Mouse (Mus musculus) forebrain, embryonic 15.5 days (tissue): ENCODE measurements around the gene Aqp1. TPM values are rescaled to one million over a fixed set of nuclear protein-coding genes. Genes with fewer than 3 reads are reported as not detected.

Source experiments
- ATAC-seq: fragments of 200-750 bp; cut with Nextera tagmentation; replicated peaks from 2 replicates; pipeline ENCODE4 v1.8.0; 2017; ENCODE audit warnings: mild to moderate bottlenecking, moderate TSS enrichment, moderate library complexity
- H3K27ac ChIP-seq: fragments of 300-500 bp; sonication (generic); replicated peaks from 2 replicates; pipeline ENCODE4 v1.5.1; 2015; ENCODE audit warnings: mild to moderate bottlenecking, inconsistent platforms
- H3K27me3 ChIP-seq: fragments of 300-500 bp; sonication (generic); 2 replicates; pipeline ENCODE4 v1.6.1; 2015; ENCODE audit warnings: inconsistent platforms
- H3K36me3 ChIP-seq: fragments of 300-500 bp; sonication (generic); 2 replicates; pipeline ENCODE4 v1.6.1; 2015; ENCODE audit warnings: mild to moderate bottlenecking, inconsistent platforms
- H3K4me1 ChIP-seq: fragments of 300-500 bp; sonication (generic); 2 replicates; pipeline ENCODE4 v1.6.1; 2015; ENCODE audit warnings: inconsistent platforms
- H3K4me2 ChIP-seq: fragments of 300-500 bp; sonication (generic); replicated peaks from 2 replicates; pipeline ENCODE4 v1.6.1; 2015; ENCODE audit warnings: mild to moderate bottlenecking, inconsistent platforms
- H3K4me3 ChIP-seq: fragments of 300-500 bp; sonication (generic); 2 replicates; pipeline ENCODE4 v1.5.1; 2015; ENCODE audit warnings: mild to moderate bottlenecking, inconsistent platforms
- H3K9ac ChIP-seq: fragments of 300-500 bp; sonication (generic); replicated peaks from 2 replicates; pipeline ENCODE4 v1.6.1; 2015; ENCODE audit warnings: mild to moderate bottlenecking, inconsistent platforms
- H3K9me3 ChIP-seq: fragments of 300-500 bp; sonication (generic); 2 replicates; pipeline ENCODE4 v1.6.1; 2016; ENCODE audit warnings: inconsistent platforms
- WGBS: fragments of 180-500 bp; shearing (Covaris S2); methylation state at CpG from one replicate; pipeline ENCODE4 v1.1.7; 2015; ENCODE audit warnings: mixed read lengths; 5-methylcytosine and 5-hydroxymethylcytosine counted together
- polyA plus RNA-seq: library from polyadenylated mRNA; unstranded; fragments of >200 nt; fragmentation: Nextera tagmentation; extraction: Ambion mirVana; gene quantifications from 2 replicates; pipeline ENCODE4 v1.2.1, GENCODE M21; 2015

Aqp1 gene
- polyA plus RNA-seq, 1 experiment from 2014 or later: 12.2 TPM

DNA sequence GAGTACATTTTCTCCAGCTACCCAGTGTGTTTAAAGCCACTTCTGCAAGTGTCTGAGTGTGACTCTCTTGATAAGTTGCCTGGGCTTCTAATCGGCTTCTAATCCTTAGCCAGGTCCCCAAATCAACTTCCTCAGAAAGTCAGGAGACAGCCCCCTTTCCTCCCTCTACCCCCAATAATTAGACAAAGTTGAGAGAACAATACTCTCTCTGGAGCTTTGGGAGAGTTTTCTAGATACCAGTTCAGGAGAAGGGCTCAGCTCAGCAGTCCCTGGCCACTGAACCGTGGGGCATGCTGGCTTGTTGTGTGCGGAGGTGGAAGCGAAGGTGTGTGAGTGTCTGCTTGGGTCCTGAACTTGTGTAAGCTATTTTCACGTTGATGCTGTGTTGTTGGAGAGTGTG is 1.0 kb downstream of the Aqp1 start:
- 84% methylated on average over 5 of the region's 5 CpGs for WGBS
- Histone ChIP-seq H3K9me3 (no peaks in the 10 kb centered on the region), H3K4me3 (no peak overlapping the region), H3K9ac (no peak overlapping the region), H3K4me1 (peaks cover 23% of the 10 kb centered on the region), H3K36me3 (no peaks in the 10 kb centered on the region), H3K27me3 (no peaks in the 10 kb centered on the region), H3K4me2 (no peak overlapping the region), H3K27ac (no peak overlapping the region)
- ATAC-seq: no peak

DNA sequence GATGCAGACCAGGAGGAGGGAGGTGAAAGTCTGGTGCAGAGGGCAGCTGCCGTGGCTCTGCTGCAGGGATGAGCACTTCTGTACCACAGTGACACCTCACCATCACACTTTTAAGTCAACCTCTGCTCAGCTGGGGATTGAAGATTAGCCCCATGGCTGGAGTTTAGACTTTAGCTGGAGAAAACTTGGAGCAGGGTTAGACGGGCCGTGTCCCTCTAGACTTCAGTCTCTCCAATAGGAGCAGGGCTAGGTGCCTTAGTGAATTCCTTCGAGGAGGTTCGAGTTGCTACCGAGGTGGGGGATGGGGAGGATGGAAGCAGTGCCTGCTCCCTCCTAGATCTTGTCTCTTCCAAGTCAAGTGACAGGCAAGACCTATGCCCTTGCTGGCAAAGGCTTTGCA is 1.8 kb downstream of the Aqp1 start:
- no peak for ATAC-seq
- H3K9ac ChIP-seq: no peak overlapping the region
- no peaks in the 10 kb centered on the region for H3K9me3 ChIP-seq
- H3K36me3 ChIP-seq: no peaks in the 10 kb centered on the region
- WGBS: 59% methylated on average over 6 of the region's 6 CpGs
- H3K4me1 ChIP-seq: peaks cover 18% of the 10 kb centered on the region
- no peak overlapping the region for H3K27ac ChIP-seq
- H3K27me3 ChIP-seq: no peaks in the 10 kb centered on the region
- H3K4me2 ChIP-seq: no peak overlapping the region
- no peak overlapping the region for H3K4me3 ChIP-seq

DNA sequence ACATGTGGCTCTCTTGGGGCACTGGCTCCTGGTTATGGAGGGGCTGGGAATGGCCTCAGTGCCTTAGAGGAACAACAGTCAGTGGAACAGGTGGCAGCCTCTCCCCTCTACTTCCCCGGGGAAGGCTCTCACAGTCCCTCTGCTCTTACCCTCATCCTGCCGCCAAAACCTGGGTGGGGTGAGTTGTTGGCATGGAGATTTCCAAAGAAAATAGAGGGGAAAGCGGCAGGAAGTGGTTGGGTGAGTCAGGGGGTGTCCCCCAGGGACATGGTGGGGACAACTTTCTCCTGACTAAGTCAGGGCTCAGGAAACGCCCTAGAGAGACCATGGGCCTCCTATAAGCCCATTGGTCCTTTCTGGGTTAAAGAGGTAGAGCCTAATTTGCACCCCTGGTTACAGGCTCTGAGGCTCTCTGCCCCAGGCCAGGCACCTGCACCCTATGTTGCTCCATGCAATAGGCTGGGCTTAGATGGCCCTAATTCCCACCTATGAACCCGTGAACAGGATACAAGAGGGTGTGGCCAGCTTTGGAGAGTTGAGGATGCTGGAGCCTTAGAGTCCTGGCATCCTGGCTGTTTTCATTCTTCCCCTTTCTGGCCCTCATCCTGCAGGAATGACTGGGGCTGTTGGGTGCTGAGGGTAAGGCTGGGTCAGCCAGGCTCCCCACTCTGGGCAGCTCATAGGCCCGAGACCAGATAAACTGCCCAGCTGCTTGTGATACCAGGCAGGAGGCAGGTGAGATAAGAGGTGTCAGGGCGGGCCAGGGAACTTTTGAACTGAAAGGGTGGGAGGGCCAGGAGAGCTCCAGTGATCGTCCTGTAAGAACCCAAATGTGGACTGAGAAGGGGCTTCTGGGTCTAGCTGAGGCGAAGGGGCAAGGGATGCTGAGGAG is 2.9 kb downstream of the Aqp1 start:
- H3K4me3 ChIP-seq: no peak overlapping the region
- H3K4me2 ChIP-seq: no peak overlapping the region
- H3K27ac ChIP-seq: no peak overlapping the region
- peaks cover 14% of the 10 kb centered on the region for H3K4me1 ChIP-seq
- no peaks in the 10 kb centered on the region for H3K9me3 ChIP-seq
- no peaks in the 10 kb centered on the region for H3K27me3 ChIP-seq
- WGBS: 82% methylated on average over 9 of the region's 9 CpGs
- no peaks in the 10 kb centered on the region for H3K36me3 ChIP-seq
- no peak overlapping the region for H3K9ac ChIP-seq
- no peak for ATAC-seq

DNA sequence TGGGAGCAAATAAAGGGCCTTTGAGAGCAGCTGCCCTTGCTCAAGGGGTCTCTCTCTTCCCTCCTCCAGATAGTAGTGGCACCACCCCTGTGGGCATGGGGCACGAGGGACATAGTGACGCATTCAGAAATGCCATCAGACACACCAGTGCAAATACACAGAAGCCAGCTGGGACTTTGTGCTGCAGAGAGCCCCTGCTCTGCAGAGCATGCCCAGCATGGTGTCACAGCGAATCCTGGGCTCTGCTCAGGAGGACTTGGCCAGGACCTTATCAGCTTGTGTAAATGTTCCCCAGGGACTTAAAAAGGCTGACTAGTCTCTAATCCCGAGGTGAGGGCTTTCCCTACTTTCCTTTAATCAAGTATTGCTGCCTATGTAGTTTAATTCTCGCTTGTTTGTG is 5.5 kb downstream of the Aqp1 start:
- no peak overlapping the region for H3K4me3 ChIP-seq
- H3K9ac ChIP-seq: no peak overlapping the region
- H3K27me3 ChIP-seq: no peaks in the 10 kb centered on the region
- no peak for ATAC-seq
- no peaks in the 10 kb centered on the region for H3K9me3 ChIP-seq
- H3K4me2 ChIP-seq: no peak overlapping the region
- H3K36me3 ChIP-seq: no peaks in the 10 kb centered on the region
- 27% methylated on average over 5 of the region's 5 CpGs for WGBS
- no peak overlapping the region for H3K27ac ChIP-seq
- H3K4me1 ChIP-seq: peaks cover 4% of the 10 kb centered on the region; the same call in 1 of the 2 replicates

DNA sequence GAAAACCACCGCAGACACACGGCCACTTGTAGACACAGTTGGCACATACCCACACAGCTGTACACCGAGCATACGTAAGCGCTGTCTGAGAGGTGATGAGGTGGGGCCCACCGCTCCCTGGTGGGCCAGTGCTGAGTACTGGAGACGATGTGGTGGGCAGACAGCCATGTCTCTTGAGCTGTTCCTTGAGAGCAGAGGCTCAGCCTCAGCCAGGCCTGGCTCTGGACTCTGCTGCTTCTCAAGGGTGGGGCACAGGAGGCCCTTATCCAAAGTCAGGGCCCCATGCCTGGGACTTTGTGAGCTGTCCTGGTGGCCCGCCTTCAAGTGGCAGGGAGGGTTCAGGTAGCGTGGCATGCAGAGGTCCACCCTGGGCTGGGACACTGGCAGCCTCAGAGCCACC is 6.1 kb downstream of the Aqp1 start:
- Histone ChIP-seq H3K27ac (no peak overlapping the region), H3K4me3 (no peak overlapping the region), H3K4me1 (peaks cover 4% of the 10 kb centered on the region; the same call in 1 of the 2 replicates), H3K9me3 (no peaks in the 10 kb centered on the region), H3K27me3 (no peaks in the 10 kb centered on the region), H3K36me3 (no peaks in the 10 kb centered on the region), H3K4me2 (no peak overlapping the region), H3K9ac (no peak overlapping the region)
- WGBS: 60% methylated on average over 9 of the region's 9 CpGs
- ATAC-seq: 0 out of 2 replicates have a peak, but pooled peaks have one; percentile 27

DNA sequence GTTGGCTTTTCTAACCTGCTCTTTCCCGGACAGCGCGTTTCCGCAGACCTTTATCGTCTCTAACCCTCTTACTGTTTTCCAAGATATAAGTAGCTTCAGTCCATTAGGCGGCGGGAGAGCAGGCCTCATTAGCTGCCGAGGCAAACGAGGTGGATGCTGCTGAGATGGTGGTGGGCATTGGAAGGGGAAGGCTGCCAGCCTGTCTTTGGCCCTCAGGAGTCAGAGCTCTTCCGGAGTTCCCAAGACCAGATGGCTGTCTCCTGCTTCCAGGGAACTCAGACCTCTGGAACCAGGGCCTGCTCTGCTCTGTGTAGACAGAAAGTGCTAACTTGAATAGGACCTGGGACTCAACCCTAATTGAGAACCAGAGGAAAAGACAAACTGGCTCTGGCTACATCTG is 7.2 kb downstream of the Aqp1 start:
- WGBS: 71% methylated on average over 10 of the region's 10 CpGs
- H3K27ac ChIP-seq: no peak overlapping the region
- H3K4me2 ChIP-seq: no peak overlapping the region
- H3K36me3 ChIP-seq: no peaks in the 10 kb centered on the region
- no peaks in the 10 kb centered on the region for H3K9me3 ChIP-seq
- H3K4me1 ChIP-seq: peaks cover 4% of the 10 kb centered on the region; the same call in 1 of the 2 replicates
- H3K9ac ChIP-seq: no peak overlapping the region
- H3K27me3 ChIP-seq: no peaks in the 10 kb centered on the region
- no peak for ATAC-seq
- no peak overlapping the region for H3K4me3 ChIP-seq

DNA sequence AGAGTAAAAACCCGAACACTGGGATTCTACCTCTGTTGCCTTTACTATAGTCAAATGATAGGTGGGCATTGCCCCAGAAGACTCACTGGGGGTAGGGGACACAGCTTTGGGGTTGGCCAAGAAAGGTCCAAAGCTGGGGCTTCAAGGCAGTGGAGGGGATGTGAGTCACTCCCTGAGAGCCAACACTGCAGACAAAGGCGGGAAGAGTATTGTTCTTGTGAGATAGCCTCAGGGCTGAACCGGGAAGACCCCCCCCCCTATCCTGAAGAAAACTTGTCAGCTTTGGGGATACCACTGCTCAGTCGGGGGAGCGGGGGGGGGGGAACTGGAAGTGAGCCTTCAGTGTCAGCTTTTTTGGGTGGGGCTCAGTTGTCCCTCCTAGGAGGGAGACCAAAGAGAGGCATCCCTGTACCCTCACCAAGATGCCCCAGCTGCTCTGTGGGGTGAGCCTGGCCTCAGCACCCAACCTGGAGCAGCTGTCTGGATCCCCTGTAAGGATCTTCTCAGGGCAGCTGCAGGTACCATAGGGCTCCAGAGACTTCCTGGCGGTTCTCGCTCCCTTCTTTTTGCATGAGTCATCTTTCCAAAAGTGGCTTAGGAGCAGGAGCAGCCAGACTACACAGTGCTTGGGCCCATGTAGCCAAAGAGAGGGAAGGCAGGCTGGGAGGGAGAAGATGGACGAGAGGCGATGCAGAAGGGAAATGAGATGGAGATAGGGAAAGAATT is 8.2 kb downstream of the Aqp1 start:
- Histone ChIP-seq H3K4me1 (peaks cover 4% of the 10 kb centered on the region; the same call in 1 of the 2 replicates), H3K9me3 (no peaks in the 10 kb centered on the region), H3K9ac (no peak overlapping the region), H3K4me2 (no peak overlapping the region), H3K36me3 (no peaks in the 10 kb centered on the region), H3K27ac (no peak overlapping the region), H3K27me3 (no peaks in the 10 kb centered on the region), H3K4me3 (no peak overlapping the region)
- ATAC-seq: no peak
- 87% methylated on average over 9 of the region's 9 CpGs for WGBS

DNA sequence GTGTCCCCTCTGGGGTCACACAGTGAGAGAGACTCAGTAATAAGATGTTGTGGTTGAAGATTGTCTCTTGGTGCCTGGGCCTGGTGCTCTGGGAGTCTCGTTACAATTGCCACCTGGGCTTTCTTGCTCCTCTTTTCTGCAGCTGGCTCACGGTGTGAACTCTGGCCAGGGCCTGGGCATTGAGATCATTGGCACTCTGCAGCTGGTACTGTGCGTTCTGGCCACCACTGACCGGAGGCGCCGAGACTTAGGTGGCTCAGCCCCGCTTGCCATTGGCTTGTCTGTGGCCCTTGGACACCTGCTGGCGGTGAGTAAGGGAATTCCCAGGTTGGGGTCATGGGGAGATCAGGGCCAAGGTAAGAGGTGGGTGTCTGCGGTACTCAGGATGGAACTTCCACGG is 9.0 kb downstream of the Aqp1 start:
- 88% methylated on average over 10 of the region's 10 CpGs for WGBS
- Histone ChIP-seq H3K4me3 (no peak overlapping the region), H3K9me3 (no peaks in the 10 kb centered on the region), H3K9ac (no peak overlapping the region), H3K27ac (no peak overlapping the region), H3K36me3 (no peaks in the 10 kb centered on the region), H3K4me2 (no peak overlapping the region), H3K27me3 (no peaks in the 10 kb centered on the region), H3K4me1 (peaks cover 4% of the 10 kb centered on the region; the same call in 1 of the 2 replicates)
- no peak for ATAC-seq

DNA sequence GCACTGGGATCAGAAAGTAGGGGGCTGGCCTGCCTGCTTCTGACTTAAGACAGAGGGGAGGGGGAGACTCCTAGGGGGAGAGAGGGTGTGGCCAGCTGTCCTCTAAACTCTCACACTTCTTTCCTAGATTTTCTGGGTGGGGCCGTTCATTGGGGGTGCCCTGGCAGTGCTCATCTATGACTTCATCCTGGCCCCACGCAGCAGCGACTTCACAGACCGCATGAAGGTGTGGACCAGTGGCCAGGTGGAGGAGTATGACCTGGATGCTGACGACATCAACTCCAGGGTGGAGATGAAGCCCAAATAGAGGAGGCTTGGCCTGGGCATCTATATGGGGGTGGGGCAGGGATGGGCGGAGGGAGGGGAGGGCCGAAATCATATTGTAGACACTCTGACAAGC is 10.3 kb downstream of the Aqp1 start:
- no peak overlapping the region for H3K9ac ChIP-seq
- no peak overlapping the region for H3K4me3 ChIP-seq
- no peak for ATAC-seq
- no peak overlapping the region for H3K27ac ChIP-seq
- WGBS: 93% methylated on average over 7 of the region's 7 CpGs
- no peaks in the 10 kb centered on the region for H3K36me3 ChIP-seq
- H3K4me1 ChIP-seq: peaks cover 4% of the 10 kb centered on the region; the same call in 1 of the 2 replicates
- no peaks in the 10 kb centered on the region for H3K27me3 ChIP-seq
- no peak overlapping the region for H3K4me2 ChIP-seq
- H3K9me3 ChIP-seq: no peaks in the 10 kb centered on the region

DNA sequence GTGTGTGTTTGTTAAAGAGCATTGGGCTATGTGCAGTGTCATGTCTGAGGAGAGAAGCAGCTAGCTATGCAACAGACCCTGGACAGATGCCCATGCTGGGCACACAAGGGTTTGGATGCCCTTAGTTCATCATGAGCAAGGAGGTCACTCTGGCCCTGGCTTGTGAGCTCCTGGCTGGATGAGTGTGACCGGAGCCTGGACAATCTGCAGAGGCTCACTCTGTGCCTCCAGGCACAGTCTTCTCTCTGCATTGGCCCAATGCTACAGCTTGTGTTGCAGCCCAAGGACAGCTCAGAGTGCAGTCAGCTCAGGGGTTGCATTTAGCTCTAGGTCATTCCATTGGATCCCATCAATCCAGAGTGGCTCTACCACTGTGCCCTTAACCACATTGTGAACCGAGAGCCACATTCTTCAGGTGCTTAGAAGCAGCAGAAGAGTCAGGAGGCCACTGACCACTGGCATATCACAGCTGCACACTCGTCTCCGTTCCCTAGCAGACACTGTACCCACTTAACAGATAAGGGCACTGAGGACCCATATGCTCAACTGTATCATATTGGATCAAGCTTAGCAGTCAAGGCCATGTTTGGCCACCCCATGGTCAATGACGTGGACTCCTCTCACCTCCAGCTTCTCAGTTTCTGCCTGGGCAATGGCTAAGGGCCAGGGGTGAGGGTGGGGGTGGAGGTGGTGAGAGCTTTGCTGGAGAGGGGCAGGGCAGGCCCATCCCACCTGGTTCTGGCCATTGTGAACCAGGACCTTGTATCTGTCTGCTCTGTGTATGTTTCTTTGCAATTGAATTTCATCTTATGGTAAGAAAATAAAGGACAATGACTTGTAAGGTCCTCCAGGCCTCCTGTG is 11.7 kb downstream of the Aqp1 start:
- no peaks in the 10 kb centered on the region for H3K27me3 ChIP-seq
- no peaks in the 10 kb centered on the region for H3K4me1 ChIP-seq
- no peaks in the 10 kb centered on the region for H3K9me3 ChIP-seq
- no peak overlapping the region for H3K9ac ChIP-seq
- H3K4me2 ChIP-seq: no peak overlapping the region
- no peak overlapping the region for H3K4me3 ChIP-seq
- H3K36me3 ChIP-seq: no peaks in the 10 kb centered on the region
- ATAC-seq: no peak
- no peak overlapping the region for H3K27ac ChIP-seq
- WGBS: 87% methylated on average over 5 of the region's 5 CpGs

DNA sequence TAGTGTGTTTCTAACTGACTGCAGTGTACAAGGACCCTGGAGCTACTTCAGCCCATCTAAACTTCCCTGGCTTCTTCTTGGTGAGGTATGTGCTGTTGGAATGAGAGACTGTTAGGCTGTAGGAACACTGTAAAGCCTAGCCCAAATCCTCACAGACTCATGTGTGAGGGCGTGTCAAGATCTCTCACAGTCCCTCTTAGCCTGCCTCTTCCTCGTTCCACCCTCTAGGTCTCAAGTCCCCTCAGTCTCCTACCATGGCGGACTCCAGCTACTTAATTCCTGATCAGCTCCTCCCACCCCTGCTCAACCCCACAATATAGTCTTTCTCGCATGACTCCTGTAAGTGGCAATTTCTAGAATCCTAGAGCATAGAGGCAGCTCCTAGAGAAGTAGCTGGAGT is 13.0 kb downstream of the Aqp1 start:
- Histone ChIP-seq H3K4me1 (no peaks in the 10 kb centered on the region), H3K4me3 (no peak overlapping the region), H3K4me2 (no peak overlapping the region), H3K9ac (no peak overlapping the region), H3K36me3 (no peaks in the 10 kb centered on the region), H3K9me3 (no peaks in the 10 kb centered on the region), H3K27me3 (no peaks in the 10 kb centered on the region), H3K27ac (no peak overlapping the region)
- WGBS: 91% methylated on average over 4 of the region's 4 CpGs
- ATAC-seq: no peak
